ENCODE assay signal across 9 mouse cellular contexts in genomic region chr8:47431263-47431662, GRCm38 (mm10). TPM values are rescaled to one million over a fixed set of nuclear protein-coding genes. Genes with fewer than 3 reads are reported as not detected.
DNase-seq lines count a peak whose midpoint lies in the region; ATAC-seq and TF ChIP-seq lines count a peak whose summit lies in the region.
"Had no signal": no experiment of that assay in that cellular context is flagged by ENCODE, and none has a peak within 500 bp of the region (broad histone marks: within the 10 kb centered on the region; RNA-seq: fewer than 3 reads in every experiment).

No protein-coding gene starts in this region.

- H3K9me3 ChIP-seq in lung, postnatal 0 days (ENCODE audit: low read length): no peaks in the 10 kb centered on the region
- H3K9me3 ChIP-seq: embryonic facial prominence, embryonic 13.5 days had no signal

- ATAC-seq in lung, postnatal 0 days: peak; percentile 12; the same call in 1 of the 2 replicates

- no peak for TF ChIP-seq EP300 in lung, postnatal 0 days (IDR thresholded peaks at IDR 0.05)

- H3K36me3 ChIP-seq in lung, postnatal 0 days (ENCODE audit: insufficient read depth, low read length): no peaks in the 10 kb centered on the region
- H3K36me3 ChIP-seq: embryonic facial prominence, embryonic 13.5 days had no signal

- no peaks in the 10 kb centered on the region for H3K27me3 ChIP-seq in lung, postnatal 0 days (replicated peaks; ENCODE audit: insufficient read depth, low read length)
- H3K27me3 ChIP-seq: embryonic facial prominence, embryonic 13.5 days had no signal

- no peaks in the 10 kb centered on the region; the same call in 1 of the 2 replicates for H3K4me1 ChIP-seq in lung, postnatal 0 days (ENCODE audit: insufficient read depth, low read depth, low read length)

- WGBS in lung, postnatal 0 days: 26% methylated on average over 4 of the region's 4 CpGs

- TF ChIP-seq CTCF in lung, postnatal 0 days (IDR thresholded peaks at IDR 0.05): no peak

- no peak overlapping the region for H3K4me2 ChIP-seq in lung, postnatal 0 days (replicated peaks; ENCODE audit: low read depth, low read length)
- H3K4me2 ChIP-seq: embryonic facial prominence, embryonic 13.5 days had no signal

- peak; percentile 10 for DNase-seq in cerebellum, adult 11-12 months
- DNase-seq in cerebellum, postnatal 36 days: no peak
- DNase-seq in lung, postnatal 0 days (ENCODE audit: low spot score): no peak
- DNase-seq in lung, adult 18-20 months: no peak
- peak; percentile 44 to 69 for DNase-seq in layer of hippocampus, adult 8-10 months (ENCODE audit: low spot score in 2 of 2)
- DNase-seq in right cerebral cortex, adult 2 months (ENCODE audit: low spot score in 2 of 2): peak; percentile 17 to 26
- no peak for DNase-seq in testis, postnatal 14 days (ENCODE audit: low spot score)
- DNase-seq in adrenal gland, adult 8-10 months: no peak

- H3K9ac ChIP-seq in lung, postnatal 0 days (replicated peaks; ENCODE audit: low read depth): no peak overlapping the region
- H3K9ac ChIP-seq: embryonic facial prominence, embryonic 13.5 days had no signal

- H3K27ac ChIP-seq in lung, postnatal 0 days (ENCODE audit: low read length): no peak overlapping the region
- H3K27ac ChIP-seq: embryonic facial prominence, embryonic 13.5 days had no signal

- H3K4me3 ChIP-seq in lung, postnatal 0 days (ENCODE audit: low read depth, low read length): no peak overlapping the region
- H3K4me3 ChIP-seq: embryonic facial prominence, embryonic 13.5 days had no signal

RNA-seq across cellular contexts. Expression of gene Stox2, which starts 14.9 kb away (rescaled TPM):
- polyA plus RNA-seq in lung, postnatal 0 days (2015; fragmentation: Nextera tagmentation; extraction: Ambion mirVana): 5.8 and 7.4 TPM in 2 replicates
- 10 to 100 TPM; 77.1 to 93.8 (median 83.6) TPM for total RNA-seq in layer of hippocampus, adult 8-10 months (2022)
- 10 to 100 TPM in 3 of 4 experiments, 1 to 10 TPM in 1; 9.6 to 13.5 (median 12.3) TPM for total RNA-seq in adrenal gland, adult 8-10 months (2022)

Comparison
In these comparisons a context has a peak if more than half of its experiments do, and no peak if none do; other contexts are left out.
1. DNase-seq: peak in cerebellum, adult 11-12 months (single experiment), layer of hippocampus, adult 8-10 months (2 of 2) and right cerebral cortex, adult 2 months (2 of 2); none in cerebellum, postnatal 36 days (0 of 2), lung, postnatal 0 days (single experiment), lung, adult 18-20 months (0 of 2), testis, postnatal 14 days (single experiment) and adrenal gland, adult 8-10 months (single experiment).
2. RNA of gene Stox2, which starts 14.9 kb away (total RNA-seq): 77.1 to 93.8 TPM in layer of hippocampus, adult 8-10 months; 9.6 to 13.5 TPM in adrenal gland, adult 8-10 months; every median in the first group is over 4 times any median in the second.